Mouse (Mus musculus): ENCODE results near the gene Palm2. TPM values are rescaled to one million over a fixed set of nuclear protein-coding genes. Genes with fewer than 3 reads are reported as not detected.

Palm2 gene
- polyA plus RNA-seq, 1 experiment from 2014 or later, result 29.6 TPM

GRCm38 (mm10) chr4:57524461-57524860 is 90.4 kb downstream of the Palm2 start:
- H3K27ac ChIP-seq, result no peak overlapping the region
- WGBS, result 60% methylated on average over 3 of the region's 3 CpGs
- H3K4me3 ChIP-seq, result no peak overlapping the region

GRCm38 (mm10) chr4:57525221-57526011 is 91.4 kb downstream of the Palm2 start:
- H3K4me3 ChIP-seq, result no peak overlapping the region
- no peak for DNase-seq (ENCODE audit: low spot score)
- H3K27me3 ChIP-seq (ENCODE audit: insufficient read depth, poor library complexity, severe bottlenecking), result no peaks in the 10 kb centered on the region
- no peaks in the 10 kb centered on the region for H3K9me3 ChIP-seq
- no peaks in the 10 kb centered on the region for H3K36me3 ChIP-seq
- peaks cover 10% of the 10 kb centered on the region for H3K4me1 ChIP-seq
- WGBS, result 68% methylated on average over 9 of the region's 9 CpGs
- H3K27ac ChIP-seq, result no peak overlapping the region

More at GRCm38 (mm10) chr4:57524461-57524860, 90.4 kb downstream of the Palm2 start:
- peaks cover 10% of the 10 kb centered on the region for H3K4me1 ChIP-seq
- H3K36me3 ChIP-seq, result no peaks in the 10 kb centered on the region
- no peaks in the 10 kb centered on the region for H3K9me3 ChIP-seq
- DNase-seq (ENCODE audit: low spot score), result no peak
- H3K27me3 ChIP-seq (ENCODE audit: insufficient read depth, poor library complexity, severe bottlenecking), result no peaks in the 10 kb centered on the region

GRCm38 (mm10) chr4:57528296-57528695 is 94.2 kb downstream of the Palm2 start:
- Histone ChIP-seq H3K9me3 (no peaks in the 10 kb centered on the region), H3K36me3 (no peaks in the 10 kb centered on the region), H3K4me3 (no peak overlapping the region), H3K4me1 (peaks cover 10% of the 10 kb centered on the region), H3K27ac (no peak overlapping the region), H3K27me3 (ENCODE audit: insufficient read depth, poor library complexity, severe bottlenecking) (no peaks in the 10 kb centered on the region)
- DNase-seq (ENCODE audit: low spot score), result no peak

GRCm38 (mm10) chr4:57533686-57534085 is 99.6 kb downstream of the Palm2 start:
- 84% methylated on average over 6 of the region's 6 CpGs for WGBS
- no peak overlapping the region; the same call in 1 of the 2 replicates for H3K27ac ChIP-seq
- peak; percentile 55 for DNase-seq (ENCODE audit: low spot score)

GRCm38 (mm10) chr4:57534232-57534631 is 100.2 kb downstream of the Palm2 start:
- peak overlapping the region; percentile 63; the same call in 1 of the 2 replicates for H3K27ac ChIP-seq

More at GRCm38 (mm10) chr4:57533686-57534085, 99.6 kb downstream of the Palm2 start:
- Histone ChIP-seq H3K4me3 (no peak overlapping the region), H3K27me3 (ENCODE audit: insufficient read depth, poor library complexity, severe bottlenecking) (no peaks in the 10 kb centered on the region), H3K4me1 (peaks cover 36% of the 10 kb centered on the region), H3K9me3 (no peaks in the 10 kb centered on the region), H3K36me3 (no peaks in the 10 kb centered on the region)

GRCm38 (mm10) chr4:57535087-57535486 is 101.0 kb downstream of the Palm2 start:
- H3K4me1 ChIP-seq, result peaks cover 42% of the 10 kb centered on the region
- 91% methylated on average over 4 of the region's 4 CpGs for WGBS

More at GRCm38 (mm10) chr4:57534232-57534631, 100.2 kb downstream of the Palm2 start:
- Histone ChIP-seq H3K36me3 (no peaks in the 10 kb centered on the region), H3K4me3 (no peak overlapping the region), H3K9me3 (no peaks in the 10 kb centered on the region), H3K4me1 (peaks cover 41% of the 10 kb centered on the region), H3K27me3 (ENCODE audit: insufficient read depth, poor library complexity, severe bottlenecking) (no peaks in the 10 kb centered on the region)
- 47% methylated on average over 6 of the region's 6 CpGs for WGBS
- no peak for DNase-seq (ENCODE audit: low spot score)

GRCm38 (mm10) chr4:57538029-57538688 is 104.1 kb downstream of the Palm2 start:
- DNase-seq (ENCODE audit: low spot score), result peak; percentile 89
- no peaks in the 10 kb centered on the region for H3K9me3 ChIP-seq
- peak overlapping the region; percentile 87 for H3K27ac ChIP-seq
- peaks cover 46% of the 10 kb centered on the region for H3K4me1 ChIP-seq
- WGBS, result 6% methylated on average over 4 of the region's 4 CpGs
- H3K4me3 ChIP-seq, result no peak overlapping the region
- no peaks in the 10 kb centered on the region for H3K36me3 ChIP-seq
- no peaks in the 10 kb centered on the region for H3K27me3 ChIP-seq (ENCODE audit: insufficient read depth, poor library complexity, severe bottlenecking)

More at GRCm38 (mm10) chr4:57535087-57535486, 101.0 kb downstream of the Palm2 start:
- Histone ChIP-seq H3K9me3 (no peaks in the 10 kb centered on the region), H3K27me3 (ENCODE audit: insufficient read depth, poor library complexity, severe bottlenecking) (no peaks in the 10 kb centered on the region), H3K4me3 (no peak overlapping the region), H3K27ac (0 out of 2 replicates have a peak overlapping the region, but pooled peaks have one; percentile 87), H3K36me3 (no peaks in the 10 kb centered on the region)
- DNase-seq (ENCODE audit: low spot score), result no peak

GRCm38 (mm10) chr4:57543692-57544256 is 109.7 kb downstream of the Palm2 start:
- Histone ChIP-seq H3K27ac (peak overlapping the region; percentile 83), H3K36me3 (no peaks in the 10 kb centered on the region), H3K4me3 (no peak overlapping the region), H3K27me3 (ENCODE audit: insufficient read depth, poor library complexity, severe bottlenecking) (no peaks in the 10 kb centered on the region), H3K9me3 (no peaks in the 10 kb centered on the region), H3K4me1 (peaks cover 31% of the 10 kb centered on the region)
- DNase-seq (ENCODE audit: low spot score), result no peak
- WGBS, result 11% methylated on average over 6 of the region's 6 CpGs

- Histone ChIP-seq H3K27ac (no peak overlapping the region), H3K36me3 (no peaks in the 10 kb centered on the region), H3K9me3 (no peaks in the 10 kb centered on the region), H3K27me3 (ENCODE audit: insufficient read depth, poor library complexity, severe bottlenecking) (no peaks in the 10 kb centered on the region), H3K4me1 (peaks cover 32% of the 10 kb centered on the region), H3K4me3 (no peak overlapping the region)
- 89% methylated on average over 7 of the region's 7 CpGs for WGBS
- DNase-seq (ENCODE audit: low spot score), result no peak
Observed at GRCm38 (mm10) chr4:57547785-57548184, 113.7 kb downstream of the Palm2 start.

- H3K36me3 ChIP-seq, result no peaks in the 10 kb centered on the region
- 17% methylated on average over 1 of the region's 1 CpGs for WGBS
- no peak for DNase-seq (ENCODE audit: low spot score)
- no peaks in the 10 kb centered on the region for H3K27me3 ChIP-seq (ENCODE audit: insufficient read depth, poor library complexity, severe bottlenecking)
- H3K27ac ChIP-seq, result peak overlapping the region; percentile 62
- no peaks in the 10 kb centered on the region for H3K9me3 ChIP-seq
- no peak overlapping the region for H3K4me3 ChIP-seq
- peaks cover 22% of the 10 kb centered on the region for H3K4me1 ChIP-seq
Observed at GRCm38 (mm10) chr4:57550216-57550615, 116.2 kb downstream of the Palm2 start.

GRCm38 (mm10) chr4:57557102-57557501 is 123.1 kb downstream of the Palm2 start:
- WGBS, result 56% methylated on average over 2 of the region's 2 CpGs
- Histone ChIP-seq H3K9me3 (no peaks in the 10 kb centered on the region), H3K4me3 (no peak overlapping the region), H3K27ac (peak overlapping the region; percentile 48; the same call in 1 of the 2 replicates), H3K36me3 (no peaks in the 10 kb centered on the region), H3K4me1 (peaks cover 51% of the 10 kb centered on the region), H3K27me3 (ENCODE audit: insufficient read depth, poor library complexity, severe bottlenecking) (no peaks in the 10 kb centered on the region)
- DNase-seq (ENCODE audit: low spot score), result no peak

GRCm38 (mm10) chr4:57559438-57559837 is 125.4 kb downstream of the Palm2 start:
- no peak for DNase-seq (ENCODE audit: low spot score)
- no peaks in the 10 kb centered on the region for H3K9me3 ChIP-seq
- H3K27me3 ChIP-seq (ENCODE audit: insufficient read depth, poor library complexity, severe bottlenecking), result no peaks in the 10 kb centered on the region
- H3K4me1 ChIP-seq, result peaks cover 45% of the 10 kb centered on the region
- H3K36me3 ChIP-seq, result no peaks in the 10 kb centered on the region
- 43% methylated on average over 1 of the region's 1 CpGs for WGBS
- peak overlapping the region; percentile 93 for H3K27ac ChIP-seq
- H3K4me3 ChIP-seq, result peak overlapping the region; percentile 34; the same call in 1 of the 2 replicates

GRCm38 (mm10) chr4:57560010-57560409 is 126.0 kb downstream of the Palm2 start:
- H3K4me1 ChIP-seq, result peaks cover 45% of the 10 kb centered on the region
- no peaks in the 10 kb centered on the region for H3K9me3 ChIP-seq
- peak; percentile 88 for DNase-seq (ENCODE audit: low spot score)
- no peaks in the 10 kb centered on the region for H3K27me3 ChIP-seq (ENCODE audit: insufficient read depth, poor library complexity, severe bottlenecking)
- H3K27ac ChIP-seq, result peak overlapping the region; percentile 93
- H3K36me3 ChIP-seq, result no peaks in the 10 kb centered on the region
- peak overlapping the region; percentile 34; the same call in 1 of the 2 replicates for H3K4me3 ChIP-seq
- 14% methylated on average over 3 of the region's 3 CpGs for WGBS
